Mouse (Mus musculus): ENCODE measurements around the gene Mapk11.

Gene Mapk11

GRCm38 (mm10) chr15:89149271-89150040 lies at the start of gene Mapk11:
Gene Mapk11, minus strand, starts transcription at chr15:89149628.
- DNase-seq (ENCODE audit: low spot score): peak; percentile 58

DNA sequence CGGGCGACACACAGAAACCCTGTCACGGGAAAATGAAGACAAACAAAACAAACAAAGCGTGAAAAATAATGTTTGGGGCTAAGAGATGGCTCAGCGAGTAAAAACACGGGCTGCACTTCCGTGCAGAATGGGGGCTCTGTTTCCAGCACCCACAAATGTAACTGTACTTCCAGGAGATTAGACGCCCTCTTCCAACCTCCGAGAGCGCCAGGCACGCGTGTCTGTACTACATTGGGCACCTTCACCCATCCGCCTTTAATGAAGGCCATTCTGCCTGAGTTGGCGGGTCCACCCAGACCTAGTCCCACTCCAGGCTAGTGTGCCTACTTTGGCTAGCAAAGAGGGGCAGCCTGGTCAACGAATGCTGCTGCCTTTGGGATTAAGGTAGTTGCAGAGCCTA lies 47.6 kb upstream of the Mapk11 start:
- DNase-seq (ENCODE audit: low spot score): no peak

DNA sequence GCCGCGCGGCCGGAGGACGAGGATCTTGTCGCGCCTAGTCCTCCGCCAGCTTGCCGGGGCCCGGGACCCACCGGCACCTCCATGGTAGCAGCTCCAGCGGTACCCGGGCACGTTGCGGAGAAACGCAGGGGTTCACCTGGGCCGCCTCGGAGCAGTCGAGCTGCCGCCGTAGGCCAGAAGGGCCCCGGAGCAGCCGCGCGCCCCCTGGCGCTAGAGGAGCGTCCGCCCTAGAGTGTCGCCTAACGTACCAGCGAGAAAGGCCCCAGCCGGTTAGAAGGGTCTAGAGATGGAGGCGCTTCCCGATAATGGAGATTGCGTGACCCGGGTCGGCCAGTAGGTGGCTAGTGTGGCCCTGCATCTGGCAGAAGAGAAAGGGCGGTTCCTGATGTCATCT lies 46.9 kb upstream of the Mapk11 start, which contains the start of gene Dennd6b:
Gene Dennd6b, minus strand, starts transcription at position 184 of the 394 bp plus-strand sequence.
- peak; percentile 98 for DNase-seq (ENCODE audit: low spot score)

GRCm38 (mm10) chr15:89195690-89196312 lies 46.4 kb upstream of the Mapk11 start:
- DNase-seq (ENCODE audit: low spot score): peak; percentile 92

GRCm38 (mm10) chr15:89195261-89195681 lies 45.8 kb upstream of the Mapk11 start:
- DNase-seq (ENCODE audit: low spot score): peak; percentile 81

DNA sequence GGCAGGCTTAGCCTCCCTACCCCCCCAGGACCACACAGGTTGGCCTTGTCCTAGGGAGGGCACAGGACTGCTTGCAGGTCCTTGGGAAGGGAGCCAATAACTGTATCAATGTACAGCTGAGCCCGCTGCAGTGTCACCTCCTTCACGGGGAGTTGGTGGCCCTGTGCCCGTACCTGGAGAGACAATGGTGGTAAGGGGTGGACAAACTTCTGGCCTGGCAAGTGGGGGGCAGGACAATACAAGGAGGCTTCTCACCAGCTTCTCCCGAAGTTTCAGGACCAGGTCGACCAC lies 35.5 kb upstream of the Mapk11 start:
- DNase-seq (ENCODE audit: low spot score): no peak

- no peak for DNase-seq (ENCODE audit: low spot score)
Observed at GRCm38 (mm10) chr15:89184141-89184936, 34.9 kb upstream of the Mapk11 start.

- no peak for DNase-seq (ENCODE audit: low spot score)
Observed at GRCm38 (mm10) chr15:89182842-89183241, 33.4 kb upstream of the Mapk11 start.

- peak; percentile 63 for DNase-seq (ENCODE audit: low spot score)
Observed at GRCm38 (mm10) chr15:89182328-89182741, 32.9 kb upstream of the Mapk11 start.

GRCm38 (mm10) chr15:89181561-89182270 lies 32.3 kb upstream of the Mapk11 start:
- DNase-seq (ENCODE audit: low spot score): no peak

DNA sequence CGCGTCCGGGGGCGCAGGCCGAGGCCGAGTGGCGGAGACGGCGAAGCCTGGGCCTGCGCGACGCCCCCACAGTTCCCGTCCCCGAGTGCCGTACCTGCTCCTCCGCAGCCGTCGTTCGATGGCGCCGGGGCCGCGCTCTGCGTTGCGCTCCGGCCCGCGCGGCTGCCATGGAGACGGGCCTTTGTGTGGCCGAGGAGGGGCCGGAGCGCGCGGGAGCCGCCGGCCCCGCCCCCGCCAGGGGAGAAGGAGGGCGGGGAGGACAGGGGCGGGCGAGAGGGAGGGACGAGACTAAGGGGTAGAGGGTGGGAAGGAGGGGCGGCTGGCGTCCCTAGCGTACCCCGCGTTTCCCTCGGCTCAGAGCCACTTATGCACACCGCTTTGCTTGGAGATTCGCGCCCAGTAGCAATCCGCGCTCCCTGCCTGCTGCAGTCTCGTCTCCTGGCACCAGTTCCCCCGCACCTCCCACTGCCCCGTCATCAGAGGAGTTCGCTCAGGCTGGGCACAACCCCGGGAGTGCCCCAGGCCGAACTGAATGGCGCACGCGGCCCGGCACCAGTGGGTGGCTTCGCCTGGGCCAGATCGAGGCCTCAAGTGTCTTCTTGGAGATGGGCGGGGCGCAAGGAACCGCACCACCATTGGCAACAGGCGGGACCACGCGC lies 31.3 kb upstream of the Mapk11 start, which contains the start of gene Plxnb2:
Gene Plxnb2, minus strand, starts transcription at position 218 of the 659 bp plus-strand sequence.
- DNase-seq (ENCODE audit: low spot score): peak; percentile 90

DNA sequence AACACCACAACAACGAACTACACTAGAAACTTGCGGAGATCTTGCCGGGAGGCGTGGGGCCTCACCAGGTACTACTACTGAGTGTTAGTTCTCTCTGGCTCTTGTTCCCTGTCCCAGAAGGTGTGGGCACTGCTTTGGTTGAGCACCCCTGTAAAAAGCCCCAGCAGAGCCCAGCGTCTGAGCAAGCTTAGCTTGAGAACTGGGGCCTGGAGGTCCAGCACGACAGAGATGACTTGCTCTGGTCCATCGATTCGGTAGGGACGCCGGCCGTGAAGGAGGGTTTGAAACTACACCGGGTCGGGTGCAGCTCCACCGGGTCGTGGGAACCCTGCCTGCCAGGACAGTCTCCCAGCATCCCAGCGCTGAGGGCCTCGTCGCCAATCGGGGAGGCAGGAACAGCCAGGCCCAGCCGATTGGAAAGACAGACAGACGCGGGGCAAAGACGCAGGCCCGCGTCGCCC lies 30.7 kb upstream of the Mapk11 start:
- DNase-seq (ENCODE audit: low spot score): no peak

DNA sequence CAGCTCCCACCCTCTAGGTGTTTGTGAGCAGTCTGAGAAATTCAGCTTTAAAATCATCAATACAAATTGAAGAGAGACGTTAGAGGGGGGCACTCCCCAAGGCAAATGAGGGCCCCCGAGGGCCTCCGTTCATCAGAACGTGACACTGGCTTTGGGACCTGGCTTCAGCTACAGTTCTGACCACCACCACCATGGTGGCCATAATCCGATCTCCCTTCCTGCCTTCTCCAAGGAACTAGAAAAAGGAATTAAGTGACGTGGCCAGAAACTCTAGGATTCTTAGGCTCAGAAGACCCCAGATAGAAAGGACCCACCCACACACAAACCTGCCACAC lies 30.2 kb upstream of the Mapk11 start:
- DNase-seq (ENCODE audit: low spot score): no peak

DNA sequence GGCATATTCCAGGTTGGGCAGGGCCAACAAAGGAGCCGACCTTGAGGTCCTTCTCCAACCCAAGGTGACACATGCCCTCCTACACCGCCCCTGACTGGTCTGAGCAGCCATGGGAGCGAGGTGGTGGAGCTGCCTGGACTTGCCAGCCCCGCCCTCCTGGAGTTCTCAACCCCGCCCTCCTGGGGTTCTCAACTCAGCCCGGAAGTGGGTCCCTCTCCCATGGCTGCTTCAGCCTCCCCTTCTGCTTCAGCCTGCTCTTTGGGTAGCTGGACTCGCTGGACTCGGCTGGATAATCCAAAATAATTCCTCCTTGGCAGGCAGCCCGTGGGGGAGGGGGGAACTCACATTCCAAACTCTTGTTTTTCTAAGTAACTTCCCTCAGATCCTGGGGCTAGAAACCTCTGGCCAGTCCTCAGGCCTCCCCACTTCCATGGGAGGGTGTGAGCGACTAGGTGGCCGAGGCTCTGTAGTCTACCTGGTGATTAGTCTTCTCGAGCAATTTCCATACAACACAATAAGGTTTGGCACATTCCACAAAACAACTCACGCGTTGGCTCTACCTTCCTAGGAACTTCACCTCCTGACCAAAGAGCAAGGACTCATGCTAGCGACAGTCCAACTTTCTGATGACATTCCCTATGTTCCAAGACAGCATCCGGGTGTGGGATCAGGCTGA lies 29.7 kb upstream of the Mapk11 start:
- peak; percentile 73 for DNase-seq (ENCODE audit: low spot score)

DNA sequence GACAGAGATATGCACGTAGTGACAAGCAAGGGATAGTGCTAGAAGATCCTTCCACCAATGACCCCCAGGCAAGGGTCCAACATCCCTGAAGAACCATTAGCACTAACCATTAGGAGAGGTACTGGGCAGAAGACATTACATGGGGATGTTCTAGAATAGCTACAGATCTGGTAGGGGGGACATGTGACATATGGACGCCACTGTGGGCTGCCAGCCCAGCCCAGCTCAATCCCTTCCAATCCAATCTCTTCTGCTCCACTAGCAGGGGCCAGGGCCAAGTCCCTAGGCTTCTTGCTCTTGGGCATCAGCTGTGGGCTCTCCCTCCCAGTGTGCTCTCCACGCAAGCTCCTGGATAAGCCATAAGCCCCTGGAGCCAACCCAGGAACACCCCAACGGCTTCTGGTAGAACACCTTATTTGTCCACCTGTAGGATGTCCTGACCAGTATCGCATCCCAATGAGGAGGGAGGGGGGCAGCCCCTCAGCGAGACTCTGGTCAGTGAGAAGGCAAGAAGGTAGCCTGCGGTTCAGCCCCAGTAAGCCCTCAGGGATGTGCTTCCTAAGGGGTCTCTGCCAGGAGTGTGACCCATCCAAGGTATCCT lies 28.9 kb upstream of the Mapk11 start:
- no peak for DNase-seq (ENCODE audit: low spot score)

GRCm38 (mm10) chr15:89177576-89178259 lies 28.3 kb upstream of the Mapk11 start:
- no peak for DNase-seq (ENCODE audit: low spot score)

DNA sequence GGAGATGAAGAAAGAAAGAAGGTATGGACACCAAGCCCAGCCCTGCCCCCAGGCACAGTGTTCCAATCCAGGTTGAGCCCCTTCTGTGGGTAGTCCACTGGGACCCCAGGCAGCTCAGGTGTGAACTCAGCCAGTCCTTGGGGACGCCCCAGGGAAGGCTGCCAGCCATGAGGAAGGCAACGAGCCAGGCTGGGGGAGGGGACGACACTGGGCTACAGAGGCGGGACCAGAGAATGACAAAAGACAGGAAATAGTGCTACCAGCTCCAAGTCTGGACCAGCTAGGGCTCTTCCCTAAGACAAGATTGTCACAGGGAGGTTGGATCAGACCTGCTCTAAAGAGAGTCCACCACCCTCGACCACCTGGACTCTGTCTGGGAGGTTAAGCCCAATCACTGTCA lies 27.7 kb upstream of the Mapk11 start:
- DNase-seq (ENCODE audit: low spot score): peak; percentile 54

DNA sequence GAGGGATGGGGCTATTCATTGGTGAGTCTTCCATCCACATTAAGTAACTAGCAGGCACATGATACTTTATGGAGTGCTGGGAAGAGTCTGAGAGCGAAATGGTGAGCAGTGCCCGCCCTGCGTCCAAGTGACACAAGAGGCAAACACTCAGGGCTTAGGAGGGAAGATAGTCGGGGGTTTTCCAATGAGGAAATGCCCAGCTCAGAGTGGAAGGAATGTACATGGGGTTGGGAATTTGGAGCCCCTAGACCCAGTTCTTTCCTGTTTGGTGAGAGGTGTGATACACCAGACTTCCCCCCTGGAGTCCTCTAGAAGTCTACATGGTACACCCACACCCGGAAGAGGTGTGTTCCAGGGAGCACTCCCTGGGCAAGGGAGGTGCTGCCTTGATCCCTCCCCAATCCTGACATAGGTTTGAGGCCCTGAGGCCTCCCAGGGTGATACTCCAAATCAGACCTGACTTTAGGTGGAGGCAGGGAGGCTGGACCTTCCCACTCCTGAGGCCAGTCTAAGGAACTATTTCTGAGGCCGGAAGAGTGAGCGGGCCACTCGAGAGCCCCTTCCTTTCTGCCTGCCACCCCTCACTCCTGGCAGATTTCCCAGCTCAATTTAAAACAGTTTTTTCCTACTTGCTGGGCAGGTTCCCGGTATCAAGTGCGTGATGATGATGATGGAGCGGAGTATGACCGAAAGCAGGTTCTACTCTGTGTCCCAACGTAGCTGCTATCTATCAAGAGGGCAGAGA lies 26.2 kb upstream of the Mapk11 start:
- no peak for DNase-seq (ENCODE audit: low spot score)

GRCm38 (mm10) chr15:89174889-89175339 lies 25.5 kb upstream of the Mapk11 start:
- no peak for DNase-seq (ENCODE audit: low spot score)
